Mouse (Mus musculus) spleen, adult 2 months (tissue): ENCODE data around the gene Rbm47.

Experiments used
- CTCF ChIP-seq: fragments of 200-500 bp; IDR thresholded peaks from 2 replicates; pipeline ENCODE4 v1.5.1; 2011; ENCODE audit warnings: mild to moderate bottlenecking, inconsistent platforms; ENCODE audit not compliant: insufficient read depth, insufficient read length, insufficient replicate concordance; ENCODE audit errors: extremely low read depth
- POLR2A ChIP-seq: fragments of 200-500 bp; IDR thresholded peaks from 2 replicates; pipeline ENCODE4 v1.6.1; 2011; ENCODE audit warnings: low read depth, low read length, inconsistent platforms

DNA sequence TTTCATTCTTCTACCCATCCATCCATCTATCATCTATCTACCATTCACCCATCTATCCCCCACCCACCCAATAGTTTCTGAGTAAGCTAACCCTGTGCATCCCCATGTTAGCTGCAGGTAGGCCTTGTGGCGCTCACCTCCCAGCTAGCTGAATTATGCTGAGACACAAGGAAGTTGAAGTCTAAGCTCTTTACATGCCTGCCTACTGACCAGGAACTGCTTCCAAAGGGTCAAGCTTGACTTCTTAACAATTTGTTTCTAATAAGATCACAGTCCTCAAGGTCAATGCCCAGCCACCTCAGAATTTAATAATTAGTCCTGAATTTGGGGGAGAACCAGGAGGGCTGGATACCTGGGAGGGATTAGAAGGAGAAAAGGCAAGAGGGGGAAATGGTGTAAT, 140.1 kb downstream of the Rbm47 start:
- TF ChIP-seq CTCF: no peak
- TF ChIP-seq POLR2A: no peak
